Mouse (Mus musculus): ENCODE measurements at regions not wholly inside any gene's neighbourhood (a gene's known extent, or its start where the extent isn't known, plus 50 kb on each side); places are given as distances from the start of the nearest gene placed in this dataset.
A peak's percentile ranks its signal among the peaks of the same experiment; 100 is the strongest.

DNA sequence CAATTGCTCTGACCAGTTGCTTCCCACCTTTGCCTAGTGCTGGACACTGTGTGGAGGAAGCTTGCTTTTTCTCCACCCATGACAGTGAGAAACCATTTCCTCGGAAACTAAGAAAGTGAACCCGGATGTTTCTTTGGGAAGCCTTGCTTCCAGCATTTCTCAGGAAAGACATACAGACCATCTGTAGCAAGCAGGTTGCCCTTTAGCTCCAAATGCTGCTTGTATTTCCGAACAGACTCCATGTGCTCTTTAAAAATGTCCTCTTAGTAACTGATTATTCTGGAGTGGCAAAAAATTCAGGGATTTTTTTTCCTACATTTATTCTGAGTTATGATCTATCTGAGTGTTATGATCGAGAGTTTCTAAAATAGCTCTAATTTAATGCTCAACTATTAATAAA, 577.9 kb upstream of the Nrsn1 start:
- no peaks in the 10 kb centered on the region for H3K4me1 ChIP-seq
- H3K4me3 ChIP-seq: no peak overlapping the region
- 61% methylated on average over 4 of the region's 4 CpGs for WGBS
- no peak overlapping the region for H3K9ac ChIP-seq
- H3K27ac ChIP-seq: no peak overlapping the region
- H3K4me2 ChIP-seq: no peak overlapping the region
- ATAC-seq (ENCODE audit: insufficient number of reproducible peaks, low FRiP score, low TSS enrichment, low read depth): no peak
- no peaks in the 10 kb centered on the region for H3K27me3 ChIP-seq
- H3K36me3 ChIP-seq: no peaks in the 10 kb centered on the region
- H3K9me3 ChIP-seq: no peaks in the 10 kb centered on the region

DNA sequence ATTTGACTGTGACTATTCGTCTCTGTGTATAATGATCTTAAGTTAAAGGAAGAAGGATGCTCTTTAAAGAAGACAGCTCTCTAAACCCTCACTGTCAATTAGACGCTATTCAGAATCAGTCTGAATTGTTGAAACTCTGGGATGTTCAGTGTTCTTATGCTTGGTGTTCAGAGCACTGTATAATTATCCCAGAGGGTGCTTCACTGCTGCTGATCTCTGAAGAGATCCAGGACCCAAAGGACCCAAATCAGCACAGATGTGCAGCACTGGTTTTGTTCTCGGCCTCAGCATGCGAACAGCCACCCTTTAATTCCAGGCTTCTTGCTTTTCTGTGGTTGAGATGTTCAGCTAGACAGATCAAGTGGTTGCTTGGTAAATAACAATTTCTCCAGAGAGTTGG, 567.9 kb upstream of the Nrsn1 start:
- 85% methylated on average over 4 of the region's 4 CpGs for WGBS
- Histone ChIP-seq H3K9me3 (no peaks in the 10 kb centered on the region), H3K4me2 (no peak overlapping the region), H3K36me3 (no peaks in the 10 kb centered on the region), H3K4me1 (no peaks in the 10 kb centered on the region), H3K27ac (no peak overlapping the region), H3K9ac (no peak overlapping the region), H3K27me3 (no peaks in the 10 kb centered on the region), H3K4me3 (no peak overlapping the region)
- no peak for ATAC-seq (ENCODE audit: insufficient number of reproducible peaks, low FRiP score, low TSS enrichment, low read depth)

DNA sequence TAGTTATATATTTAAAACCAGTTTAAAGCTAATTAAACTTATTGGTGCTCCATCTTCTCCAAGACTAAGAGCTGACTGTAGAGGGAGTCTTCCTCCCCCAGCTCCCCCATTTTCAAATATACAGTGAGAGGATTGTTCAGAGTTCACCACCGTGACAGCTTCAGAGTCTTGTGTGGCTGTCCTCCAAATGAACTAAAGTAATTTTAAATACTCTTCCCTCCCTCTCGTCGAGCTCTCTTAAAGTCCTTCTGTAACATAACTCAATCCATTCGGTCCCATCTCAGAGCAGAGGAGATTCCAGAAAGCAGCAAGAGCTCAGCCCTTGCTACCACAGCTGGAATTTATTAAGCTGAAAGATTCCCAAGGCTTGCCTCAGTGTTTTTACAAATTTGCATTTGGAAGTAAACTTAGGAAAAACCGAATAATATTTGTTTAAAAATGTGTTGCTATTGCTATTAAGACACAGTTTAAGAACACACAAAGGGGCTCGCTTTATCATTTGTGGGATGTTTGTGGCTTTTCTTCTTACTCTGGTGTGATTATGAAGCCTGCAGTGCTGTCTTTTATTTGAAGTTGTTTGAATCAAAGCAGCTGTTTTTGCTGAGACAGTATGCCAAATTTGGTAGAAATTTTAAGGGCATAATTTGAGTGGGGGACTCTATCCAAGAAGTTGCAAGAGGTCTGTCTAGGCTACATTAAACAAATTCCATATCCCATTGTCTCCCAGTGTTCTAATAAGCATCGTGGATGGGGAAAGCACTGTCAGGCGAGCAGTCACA, 559.0 kb upstream of the Nrsn1 start:
- Histone ChIP-seq H3K4me2 (no peak overlapping the region), H3K9ac (no peak overlapping the region), H3K9me3 (no peaks in the 10 kb centered on the region), H3K27me3 (no peaks in the 10 kb centered on the region), H3K27ac (peak overlapping the region; percentile 67), H3K36me3 (no peaks in the 10 kb centered on the region), H3K4me3 (no peak overlapping the region), H3K4me1 (peaks cover 7% of the 10 kb centered on the region; the same call in 1 of the 2 replicates)
- 27% methylated on average over 8 of the region's 8 CpGs for WGBS
- ATAC-seq (ENCODE audit: insufficient number of reproducible peaks, low FRiP score, low TSS enrichment, low read depth): no peak

DNA sequence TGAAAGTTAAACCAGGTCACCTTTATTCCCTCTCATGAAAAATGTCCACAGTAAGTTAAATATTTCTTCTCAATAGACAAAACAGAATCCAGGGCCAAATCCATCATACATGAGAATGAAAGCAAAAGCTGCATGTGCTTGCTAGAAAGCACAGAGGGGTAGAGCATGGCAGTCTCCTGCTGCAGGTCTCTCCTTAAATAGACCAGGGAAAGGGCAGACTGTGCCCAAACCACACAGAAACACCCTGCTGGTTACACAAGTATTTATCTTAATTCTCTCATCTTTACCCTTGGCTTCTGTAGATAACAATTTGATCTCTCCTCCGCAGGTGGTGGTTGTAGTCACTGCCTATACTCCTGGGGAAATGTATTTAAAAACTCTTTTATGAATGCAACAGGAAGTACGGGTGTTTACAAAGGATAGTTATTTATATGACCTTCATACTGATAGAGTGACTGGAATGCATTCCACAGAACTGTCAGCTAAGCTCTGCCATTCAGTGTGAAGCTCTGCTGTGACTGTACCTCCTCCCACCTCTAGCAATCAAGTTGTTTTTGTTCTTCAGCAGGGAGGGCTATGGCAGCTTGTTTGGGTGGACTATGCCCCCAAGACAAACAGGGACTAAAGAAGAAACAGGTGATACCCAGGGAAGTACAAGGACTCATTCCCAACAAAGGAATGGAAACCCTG, 538.4 kb upstream of the Nrsn1 start:
- Histone ChIP-seq H3K9ac (no peak overlapping the region), H3K36me3 (no peaks in the 10 kb centered on the region), H3K27ac (no peak overlapping the region), H3K4me1 (no peaks in the 10 kb centered on the region), H3K4me3 (no peak overlapping the region), H3K9me3 (no peaks in the 10 kb centered on the region), H3K4me2 (no peak overlapping the region), H3K27me3 (no peaks in the 10 kb centered on the region)
- ATAC-seq (ENCODE audit: insufficient number of reproducible peaks, low FRiP score, low TSS enrichment, low read depth): no peak
- 67% methylated on average over 2 of the region's 2 CpGs for WGBS

DNA sequence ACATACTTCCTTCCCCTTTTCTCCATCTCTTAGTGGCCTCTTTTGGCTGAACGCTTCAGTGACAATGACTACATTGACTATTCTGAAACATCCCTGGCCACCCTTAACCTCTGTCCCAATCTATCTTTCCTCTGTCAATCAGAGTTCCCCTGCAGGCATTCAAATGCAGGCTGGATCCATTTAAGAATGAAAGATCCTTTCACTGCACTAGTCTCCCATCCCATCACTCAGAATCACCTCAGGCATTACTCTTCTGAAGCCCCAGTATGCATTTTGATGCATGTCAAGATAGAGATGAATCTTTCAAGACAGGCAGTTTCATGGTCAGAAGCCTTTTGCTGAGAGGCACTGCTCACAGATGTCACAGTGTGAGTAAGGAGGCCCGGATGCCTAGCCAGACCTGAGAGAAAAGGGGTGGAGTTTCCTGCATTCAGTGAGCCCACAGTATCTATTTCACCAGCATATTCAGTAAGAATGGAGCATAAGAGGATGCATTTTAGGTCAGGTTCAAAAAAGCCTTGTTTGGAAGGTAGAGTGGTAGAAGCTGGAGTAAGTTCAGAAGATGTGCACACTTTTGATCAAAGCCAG, 523.0 kb upstream of the Nrsn1 start:
- no peaks in the 10 kb centered on the region for H3K27me3 ChIP-seq
- H3K4me2 ChIP-seq: no peak overlapping the region
- no peak overlapping the region for H3K4me3 ChIP-seq
- no peak for ATAC-seq (ENCODE audit: insufficient number of reproducible peaks, low FRiP score, low TSS enrichment, low read depth)
- 58% methylated on average over 2 of the region's 2 CpGs for WGBS
- H3K36me3 ChIP-seq: no peaks in the 10 kb centered on the region
- no peaks in the 10 kb centered on the region for H3K9me3 ChIP-seq
- no peak overlapping the region for H3K9ac ChIP-seq
- H3K27ac ChIP-seq: no peak overlapping the region
- H3K4me1 ChIP-seq: no peaks in the 10 kb centered on the region

DNA sequence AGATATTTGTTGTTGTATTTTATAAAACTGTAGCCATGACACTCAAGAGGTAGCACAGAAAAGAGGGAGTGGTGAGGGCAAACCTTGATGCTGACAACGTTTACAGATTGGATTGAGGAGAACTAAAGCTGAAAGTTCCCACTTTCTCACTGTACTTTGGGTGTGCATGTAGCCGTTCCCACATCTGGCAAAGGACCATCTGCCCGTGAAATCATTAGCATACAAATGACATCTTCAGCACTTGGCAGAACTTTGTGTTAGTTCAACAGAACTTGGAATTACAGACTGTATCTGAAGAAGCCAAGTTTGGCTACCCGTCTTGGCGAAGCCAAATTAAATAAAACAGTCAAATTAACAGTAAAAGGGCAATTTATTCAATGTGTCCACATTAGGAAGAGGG, 510.9 kb upstream of the Nrsn1 start:
- Histone ChIP-seq H3K27me3 (no peaks in the 10 kb centered on the region), H3K9me3 (no peaks in the 10 kb centered on the region), H3K4me1 (no peaks in the 10 kb centered on the region), H3K4me3 (no peak overlapping the region), H3K9ac (no peak overlapping the region), H3K27ac (no peak overlapping the region), H3K4me2 (no peak overlapping the region), H3K36me3 (no peaks in the 10 kb centered on the region)
- no peak for ATAC-seq (ENCODE audit: insufficient number of reproducible peaks, low FRiP score, low TSS enrichment, low read depth)
- 68% methylated on average over 5 of the region's 5 CpGs for WGBS

DNA sequence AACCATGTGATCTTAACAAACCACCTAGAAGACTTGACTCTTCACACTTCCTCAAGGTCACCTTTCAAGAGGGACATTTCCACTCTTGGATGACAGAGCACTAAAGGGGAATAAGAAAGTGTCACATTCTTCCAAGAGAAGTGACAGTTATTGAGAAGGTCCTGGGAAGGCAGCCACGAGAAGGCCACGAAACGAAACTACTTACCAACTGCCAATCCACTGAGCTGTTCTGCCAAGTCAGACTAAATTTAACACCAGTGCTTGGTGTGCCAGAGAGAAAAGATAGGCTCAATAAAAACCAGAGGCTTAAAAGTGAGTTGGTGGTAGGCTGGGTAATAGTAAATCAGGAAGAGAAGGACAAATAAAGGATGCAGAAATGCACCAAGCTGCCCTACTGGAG, 507.4 kb upstream of the Nrsn1 start:
- Histone ChIP-seq H3K27ac (no peak overlapping the region), H3K9ac (no peak overlapping the region), H3K9me3 (no peaks in the 10 kb centered on the region), H3K36me3 (no peaks in the 10 kb centered on the region), H3K4me1 (peaks cover 4% of the 10 kb centered on the region; the same call in 1 of the 2 replicates), H3K27me3 (no peaks in the 10 kb centered on the region), H3K4me2 (no peak overlapping the region), H3K4me3 (no peak overlapping the region)
- 61% methylated on average over 3 of the region's 3 CpGs for WGBS
- no peak for ATAC-seq (ENCODE audit: insufficient number of reproducible peaks, low FRiP score, low TSS enrichment, low read depth)

DNA sequence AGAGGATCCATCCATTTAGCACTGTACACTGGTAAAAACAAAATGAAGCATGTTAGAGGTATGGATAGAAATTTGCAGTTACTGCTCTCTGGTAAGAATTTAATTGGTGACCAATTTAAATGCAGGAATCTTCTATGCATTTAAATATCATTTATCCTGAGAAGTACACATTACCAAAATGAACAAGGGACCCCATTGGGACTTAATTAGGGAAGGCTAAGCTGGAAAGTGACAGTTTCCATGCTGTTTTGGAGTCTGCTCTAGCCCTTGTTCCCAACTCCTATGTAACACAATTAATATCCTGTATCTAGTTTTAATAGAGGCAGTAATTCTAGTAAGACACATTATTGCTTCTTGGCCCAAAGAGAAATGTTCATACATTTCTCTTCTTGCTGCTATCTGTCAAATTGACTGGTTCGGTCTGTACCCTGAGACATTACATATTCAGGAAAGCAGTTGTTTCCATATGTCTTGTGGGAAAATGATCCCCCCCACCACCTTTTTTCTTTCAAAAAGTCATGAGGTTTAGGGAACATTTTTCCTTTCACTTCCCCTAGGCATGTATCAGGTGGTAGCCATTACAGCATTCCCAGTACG, 504.4 kb upstream of the Nrsn1 start:
- ATAC-seq (ENCODE audit: insufficient number of reproducible peaks, low FRiP score, low TSS enrichment, low read depth): no peak
- no peak overlapping the region for H3K27ac ChIP-seq
- WGBS: 39% methylated on average over 2 of the region's 2 CpGs

DNA sequence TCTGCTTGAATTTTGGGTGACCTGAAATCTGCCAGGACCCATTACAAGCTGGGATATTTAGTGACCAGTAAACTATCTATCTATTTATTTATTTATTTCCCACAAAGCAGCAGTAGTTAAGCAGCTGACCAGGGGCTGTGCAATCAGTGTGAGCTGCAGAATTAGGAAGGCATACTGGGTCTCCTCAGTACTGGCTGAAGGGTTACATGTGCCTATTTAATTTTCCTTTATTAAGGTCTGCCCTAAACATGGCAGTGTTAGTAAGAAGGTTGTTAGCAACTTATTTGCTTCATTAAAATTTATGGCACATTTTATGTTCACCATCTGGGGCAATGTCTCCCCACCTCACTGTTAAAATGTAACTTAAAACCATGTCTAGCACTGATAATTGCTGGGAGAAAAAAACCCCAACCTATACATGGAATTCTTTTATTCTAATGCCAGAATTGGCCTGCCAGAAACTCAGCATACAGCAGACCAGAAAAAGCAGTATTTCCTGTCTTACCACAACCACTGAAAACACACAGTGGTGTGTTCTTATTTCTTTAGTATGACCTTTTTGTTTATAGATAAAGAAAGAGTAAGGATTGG, 484.3 kb upstream of the Nrsn1 start:
- Histone ChIP-seq H3K27me3 (no peaks in the 10 kb centered on the region), H3K4me2 (no peak overlapping the region), H3K4me3 (no peak overlapping the region), H3K9ac (no peak overlapping the region), H3K36me3 (no peaks in the 10 kb centered on the region), H3K27ac (no peak overlapping the region), H3K4me1 (no peaks in the 10 kb centered on the region), H3K9me3 (no peaks in the 10 kb centered on the region)
- no peak for ATAC-seq (ENCODE audit: insufficient number of reproducible peaks, low FRiP score, low TSS enrichment, low read depth)

More for the DNA sequence above, 504.4 kb upstream of the Nrsn1 start:
- Histone ChIP-seq H3K4me1 (peaks cover 4% of the 10 kb centered on the region; the same call in 1 of the 2 replicates), H3K27me3 (no peaks in the 10 kb centered on the region), H3K4me3 (no peak overlapping the region), H3K4me2 (no peak overlapping the region), H3K9me3 (no peaks in the 10 kb centered on the region), H3K36me3 (no peaks in the 10 kb centered on the region), H3K9ac (no peak overlapping the region)

DNA sequence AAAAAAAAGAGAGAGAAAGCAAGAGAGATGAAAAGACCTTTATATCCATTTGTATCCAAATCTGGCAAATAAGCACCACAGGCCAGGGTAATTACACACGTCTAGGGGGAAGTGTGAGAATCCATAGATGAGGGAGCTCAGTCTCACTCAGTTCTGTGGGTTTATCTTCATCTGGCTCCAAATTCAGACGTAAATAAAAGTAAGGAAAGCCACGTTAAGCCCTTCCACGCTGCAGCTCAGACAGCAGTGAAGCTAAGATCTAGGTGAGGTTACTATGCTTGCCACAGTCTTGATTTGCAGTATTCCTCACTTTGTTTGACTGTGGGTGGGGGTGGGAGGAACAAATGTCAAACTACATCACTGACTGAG, 481.1 kb upstream of the Nrsn1 start:
- 46% methylated on average over 4 of the region's 4 CpGs for WGBS
- Histone ChIP-seq H3K27me3 (no peaks in the 10 kb centered on the region), H3K9me3 (no peaks in the 10 kb centered on the region), H3K4me3 (no peak overlapping the region), H3K4me1 (no peaks in the 10 kb centered on the region), H3K9ac (no peak overlapping the region), H3K27ac (no peak overlapping the region), H3K36me3 (no peaks in the 10 kb centered on the region), H3K4me2 (no peak overlapping the region)
- no peak for ATAC-seq (ENCODE audit: insufficient number of reproducible peaks, low FRiP score, low TSS enrichment, low read depth)

DNA sequence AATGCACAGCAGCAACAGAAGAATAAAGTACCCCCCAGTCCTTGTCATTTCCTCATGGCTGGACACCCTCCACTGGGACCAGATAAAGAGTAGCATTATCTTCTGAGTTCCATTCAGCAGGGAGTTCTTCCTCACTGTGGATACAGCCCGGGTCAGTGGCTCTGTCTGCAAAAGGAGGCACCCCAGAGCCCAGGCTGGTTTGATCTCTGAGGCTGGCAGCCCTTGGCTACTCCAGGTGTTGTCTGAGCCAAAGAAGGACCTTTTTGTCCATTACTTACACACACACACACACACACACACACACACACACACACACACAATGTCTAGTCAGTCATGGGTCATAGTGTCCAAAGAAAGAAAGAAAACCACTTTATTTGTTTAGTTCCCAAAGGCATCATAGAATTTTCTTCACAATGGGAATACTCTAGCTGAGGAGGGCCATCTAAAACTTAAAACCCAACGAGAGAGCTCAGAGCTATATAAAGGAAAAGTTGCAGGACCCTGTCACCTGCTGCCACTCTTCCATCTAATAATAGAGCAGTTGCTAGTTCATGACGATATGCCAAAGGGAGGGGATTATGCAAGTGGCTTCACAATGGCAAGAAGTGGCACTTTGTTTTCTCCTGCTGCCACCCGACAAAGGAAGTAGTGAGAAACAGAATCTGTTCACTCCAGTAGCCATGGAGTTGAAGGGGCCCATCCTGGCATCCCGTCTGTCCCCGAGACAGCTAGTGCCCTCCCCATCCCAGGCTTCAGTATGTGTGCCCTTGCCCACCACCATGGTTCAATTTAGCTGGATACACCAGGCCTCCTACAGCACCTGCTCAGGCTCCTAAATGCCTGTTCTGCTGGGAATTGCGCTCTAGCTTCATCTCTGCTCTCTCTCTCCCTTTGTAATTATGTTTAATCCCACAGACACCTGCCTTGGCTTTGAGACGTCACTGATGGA, 480.4 kb upstream of the Nrsn1 start:
- WGBS: 58% methylated on average over 8 of the region's 8 CpGs
- no peak overlapping the region for H3K9ac ChIP-seq
- no peak overlapping the region for H3K4me2 ChIP-seq
- H3K9me3 ChIP-seq: no peaks in the 10 kb centered on the region
- no peaks in the 10 kb centered on the region for H3K36me3 ChIP-seq
- H3K27me3 ChIP-seq: no peaks in the 10 kb centered on the region
- no peak overlapping the region for H3K4me3 ChIP-seq
- no peak overlapping the region for H3K27ac ChIP-seq
- no peaks in the 10 kb centered on the region for H3K4me1 ChIP-seq
- ATAC-seq (ENCODE audit: insufficient number of reproducible peaks, low FRiP score, low TSS enrichment, low read depth): no peak

Data from limb, embryonic 15.5 days (tissue).